Mouse (Mus musculus) lung, postnatal 0 days (tissue): ENCODE data around the gene E2f2. TPM values are rescaled to one million over a fixed set of nuclear protein-coding genes. Genes with fewer than 3 reads are reported as not detected.
A peak's percentile ranks its signal among the peaks of the same experiment; 100 is the strongest.

Experiments
- ATAC-seq: fragments of 200-750 bp; cut with Nextera tagmentation; 2 replicates; pipeline ENCODE4 v1.8.0; 2017; ENCODE audit warnings: moderate library complexity
- DNase-seq: peaks from one replicate; pipeline ENCODE4 v3.0.0-alpha.2; 2016; ENCODE audit warnings: low spot score
- H3K27ac ChIP-seq: fragments of 300-500 bp; sonication (generic); 2 replicates; pipeline ENCODE4 v1.5.1; 2014; ENCODE audit warnings: antibody characterized with exemption, mild to moderate bottlenecking, low read length, mixed read lengths
- H3K27me3 ChIP-seq: fragments of 300-500 bp; sonication (generic); replicated peaks from 2 replicates; pipeline ENCODE4 v1.6.1; 2014; ENCODE audit warnings: low read length, mixed read lengths; ENCODE audit not compliant: insufficient read depth
- H3K36me3 ChIP-seq: fragments of 300-500 bp; sonication (generic); 2 replicates; pipeline ENCODE4 v1.6.1; 2014; ENCODE audit warnings: low read length, mixed read lengths; ENCODE audit not compliant: insufficient read depth
- H3K4me1 ChIP-seq: fragments of 300-500 bp; sonication (generic); 2 replicates; pipeline ENCODE4 v1.6.1; 2014; ENCODE audit warnings: antibody characterized with exemption, low read depth, low read length, mixed read lengths; ENCODE audit not compliant: insufficient read depth
- H3K4me2 ChIP-seq: fragments of 300-500 bp; sonication (generic); replicated peaks from 2 replicates; pipeline ENCODE4 v1.6.1; 2014; ENCODE audit warnings: low read depth, mild to moderate bottlenecking, low read length, moderate library complexity, mixed read lengths
- H3K4me3 ChIP-seq: fragments of 300-500 bp; sonication (generic); 2 replicates; pipeline ENCODE4 v1.5.1; 2014; ENCODE audit warnings: low read depth, low read length
- H3K9ac ChIP-seq: fragments of 300-500 bp; sonication (generic); replicated peaks from 2 replicates; pipeline ENCODE4 v1.6.1; 2014; ENCODE audit warnings: low read depth, mild to moderate bottlenecking
- H3K9me3 ChIP-seq: fragments of 300-500 bp; sonication (generic); 2 replicates; pipeline ENCODE4 v1.6.1; 2016; ENCODE audit warnings: low read length, mixed read lengths
- CTCF ChIP-seq: IDR thresholded peaks from 2 replicates; pipeline ENCODE4 v1.5.1; 2016; ENCODE audit warnings: antibody characterized with exemption, mild to moderate bottlenecking
- EP300 ChIP-seq: IDR thresholded peaks from 2 replicates; pipeline ENCODE4 v1.6.1; 2016; ENCODE audit warnings: antibody characterized with exemption, mild to moderate bottlenecking, control low read depth
- WGBS: fragments of 180-500 bp; shearing (Covaris S2); extraction: QIAGEN DNeasy Blood & Tissue Kit; methylation state at CpG from one replicate; pipeline ENCODE4 v1.1.7; 2014; 5-methylcytosine and 5-hydroxymethylcytosine counted together
- polyA plus RNA-seq: library from polyadenylated mRNA; unstranded; fragments of >200 nt; fragmentation: Nextera tagmentation; extraction: Ambion mirVana; gene quantifications from 2 replicates; pipeline ENCODE4 v1.2.1, GENCODE M21; 2015

Gene E2f2
- polyA plus RNA-seq, 1 experiment from 2014 or later = 19.1 TPM

- no peak for TF ChIP-seq CTCF
- TF ChIP-seq EP300 = no peak
- WGBS = 75% methylated on average over 8 of the region's 8 CpGs
- DNase-seq = no peak
- Histone ChIP-seq H3K9me3 (no peaks in the 10 kb centered on the region), H3K27ac (no peak overlapping the region), H3K4me1 (peaks cover 11% of the 10 kb centered on the region), H3K36me3 (no peaks in the 10 kb centered on the region), H3K9ac (no peak overlapping the region), H3K27me3 (no peaks in the 10 kb centered on the region), H3K4me2 (no peak overlapping the region), H3K4me3 (no peak overlapping the region)
- no peak for ATAC-seq
Measured at GRCm38 (mm10) chr4:136214828-136215227, 42.6 kb downstream of the E2f2 start.

GRCm38 (mm10) chr4:136215576-136215975, 43.4 kb downstream of the E2f2 start:
- TF ChIP-seq CTCF = no peak
- TF ChIP-seq EP300 = no peak
- Histone ChIP-seq H3K9ac (no peak overlapping the region), H3K9me3 (no peaks in the 10 kb centered on the region), H3K27ac (no peak overlapping the region), H3K4me3 (no peak overlapping the region), H3K4me1 (peaks cover 11% of the 10 kb centered on the region), H3K4me2 (no peak overlapping the region), H3K36me3 (no peaks in the 10 kb centered on the region), H3K27me3 (no peaks in the 10 kb centered on the region)
- no peak for DNase-seq
- 83% methylated on average over 8 of the region's 8 CpGs for WGBS
- ATAC-seq = no peak

- peak overlapping the region; percentile 38 for H3K27ac ChIP-seq
- ATAC-seq (peak; percentile 49), DNase-seq (peak; percentile 71)
- H3K4me1 ChIP-seq = peaks cover 11% of the 10 kb centered on the region
- H3K4me3 ChIP-seq = no peak overlapping the region
- no peaks in the 10 kb centered on the region for H3K27me3 ChIP-seq
- WGBS = 27% methylated on average over 10 of the region's 10 CpGs
- no peak overlapping the region for H3K9ac ChIP-seq
- no peaks in the 10 kb centered on the region for H3K9me3 ChIP-seq
- H3K4me2 ChIP-seq = no peak overlapping the region
- TF ChIP-seq CTCF (no peak), EP300 (peak; percentile 37; the same call in 1 of the 2 replicates)
- H3K36me3 ChIP-seq = no peaks in the 10 kb centered on the region
Measured at GRCm38 (mm10) chr4:136217063-136217462, 44.9 kb downstream of the E2f2 start.

- no peaks in the 10 kb centered on the region for H3K36me3 ChIP-seq
- peak; percentile 61 for DNase-seq
- TF ChIP-seq EP300 (no peak), CTCF (peak; percentile 55)
- ATAC-seq = peak; percentile 34
- no peak overlapping the region for H3K9ac ChIP-seq
- H3K27me3 ChIP-seq = no peaks in the 10 kb centered on the region
- 10% methylated on average over 18 of the region's 18 CpGs for WGBS
- H3K9me3 ChIP-seq = no peaks in the 10 kb centered on the region
- peaks cover 11% of the 10 kb centered on the region for H3K4me1 ChIP-seq
- H3K4me3 ChIP-seq = no peak overlapping the region
- H3K27ac ChIP-seq = peak overlapping the region; percentile 38; the same call in 1 of the 2 replicates
- peak overlapping the region; percentile 32; the same call in 1 of the 2 replicates for H3K4me2 ChIP-seq
Measured at GRCm38 (mm10) chr4:136218595-136219214, 46.5 kb downstream of the E2f2 start.

DNA sequence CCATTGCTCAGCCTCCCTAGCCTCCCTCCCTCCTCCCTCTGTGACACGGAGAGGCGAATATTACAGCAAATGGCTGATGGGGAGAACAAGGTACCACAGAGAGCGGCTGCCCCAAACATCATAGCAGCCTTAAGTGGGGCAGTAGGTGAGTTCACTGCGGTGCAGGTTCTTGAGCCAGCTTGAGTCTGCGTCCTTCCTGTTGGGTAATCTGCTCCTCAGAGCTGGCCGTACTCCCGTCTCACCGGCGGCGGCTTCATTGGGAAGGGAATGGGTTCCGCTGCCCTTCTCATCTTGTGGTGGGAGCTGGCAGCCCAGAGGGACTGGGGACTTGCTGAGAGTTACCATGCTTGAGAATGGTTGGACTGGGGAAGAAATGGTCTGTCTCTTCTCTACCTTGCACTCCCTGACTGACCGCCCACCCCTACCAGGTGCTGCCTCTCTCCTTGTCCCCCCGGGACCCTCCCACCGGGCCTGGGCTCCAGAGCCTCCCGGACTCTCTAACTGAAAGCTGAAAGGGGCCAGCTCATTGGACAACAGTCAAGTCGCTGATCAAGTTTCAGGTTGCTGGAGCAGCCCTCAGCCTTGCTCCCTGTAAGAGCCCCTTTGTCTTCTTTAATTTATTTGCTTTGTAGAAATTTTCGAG, 48.1 kb downstream of the E2f2 start:
- H3K4me3 ChIP-seq = no peak overlapping the region
- peak overlapping the region; percentile 64 for H3K27ac ChIP-seq
- 0 out of 2 replicates have a peak overlapping the region, but pooled peaks have one; percentile 5 for H3K9ac ChIP-seq
- peak; percentile 73 for DNase-seq
- 18% methylated on average over 17 of the region's 17 CpGs for WGBS
- H3K4me1 ChIP-seq = peaks cover 11% of the 10 kb centered on the region
- peak; percentile 70 for ATAC-seq
- H3K36me3 ChIP-seq = no peaks in the 10 kb centered on the region
- peak overlapping the region; percentile 33; the same call in 1 of the 2 replicates for H3K4me2 ChIP-seq
- TF ChIP-seq CTCF (no peak), EP300 (no peak)
- H3K27me3 ChIP-seq = no peaks in the 10 kb centered on the region
- no peaks in the 10 kb centered on the region for H3K9me3 ChIP-seq

DNA sequence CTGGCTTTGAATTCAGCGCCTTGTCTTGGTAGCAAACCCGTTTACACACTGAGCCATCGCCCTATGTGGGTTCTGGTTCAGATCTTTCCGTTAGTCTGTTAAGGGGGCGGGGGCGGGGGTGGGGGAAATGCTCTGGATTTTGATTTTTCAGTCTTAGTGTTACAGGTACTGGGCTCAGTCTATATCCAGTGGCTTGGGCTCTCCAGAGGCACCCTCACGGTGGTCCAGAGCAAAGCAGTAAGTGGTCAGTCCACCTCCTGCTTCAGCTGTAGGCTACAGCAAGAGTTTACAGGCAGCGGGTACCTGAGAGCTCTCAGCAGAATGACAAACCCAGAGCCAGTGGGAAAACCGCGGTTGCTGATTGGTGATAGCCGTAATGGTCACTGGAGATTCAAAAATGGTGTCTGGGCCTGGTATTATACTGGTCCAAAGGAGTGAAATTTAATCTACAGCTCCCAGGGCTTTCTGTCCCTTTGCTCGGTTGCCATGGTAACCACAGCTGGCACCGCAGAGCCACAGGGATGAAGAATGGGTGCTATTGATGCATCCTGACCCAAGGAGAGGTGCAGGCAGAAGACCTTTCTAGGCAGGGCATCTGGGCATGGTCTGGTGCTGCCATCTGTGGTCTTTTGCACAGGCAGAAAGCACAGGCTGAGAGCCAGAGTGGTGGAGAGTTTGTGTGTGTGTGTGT, 51.5 kb downstream of the E2f2 start:
- Histone ChIP-seq H3K9me3 (no peaks in the 10 kb centered on the region), H3K4me1 (0 out of 2 replicates have a peak, but pooled peaks cover 3% of the 10 kb centered on the region), H3K27ac (no peak overlapping the region), H3K4me3 (no peak overlapping the region), H3K36me3 (no peaks in the 10 kb centered on the region), H3K27me3 (no peaks in the 10 kb centered on the region), H3K9ac (no peak overlapping the region), H3K4me2 (no peak overlapping the region)
- DNase-seq = no peak
- 62% methylated on average over 13 of the region's 13 CpGs for WGBS
- no peak for ATAC-seq
- TF ChIP-seq CTCF = peak; percentile 14; the same call in 1 of the 2 replicates
- no peak for TF ChIP-seq EP300
